8 mouse cellular contexts compared by ENCODE assay signal in genomic region chr8:53869997-53870596, GRCm38 (mm10).
DNase-seq lines count a peak whose midpoint lies in the region; ATAC-seq and TF ChIP-seq lines count a peak whose summit lies in the region.
"Had no signal": no experiment of that assay in that cellular context is flagged by ENCODE, and none has a peak within 500 bp of the region (broad histone marks: within the 10 kb centered on the region; RNA-seq: fewer than 3 reads in every experiment).

No protein-coding gene starts in this region.

- H3K27ac ChIP-seq in left cerebral cortex, adult 2 months: no peak overlapping the region
- H3K27ac ChIP-seq in ES-E14 (ENCODE audit: insufficient read depth, low read depth, low read length, poor library complexity, severe bottlenecking): no peak overlapping the region

- no peak for ATAC-seq in erythroid progenitor cell, adult 5-6 weeks (replicated peaks; ENCODE audit: low FRiP score, poor library complexity, severe bottlenecking)

- no peaks in the 10 kb centered on the region for H3K9me3 ChIP-seq in ES-E14 (ENCODE audit: control insufficient read depth, insufficient read depth, low read depth, low read length)
- H3K9me3 ChIP-seq: megakaryocyte, embryonic 14.5 days had no signal

- H3K4me1 ChIP-seq in ES-E14 (ENCODE audit: control insufficient read depth in 2 of 2, insufficient read depth in 2 of 2, low read length in 2 of 2, poor library complexity in 1 of 2): no peaks in the 10 kb centered on the region
- H3K4me1 ChIP-seq: megakaryocyte, embryonic 14.5 days had no signal

- peak; percentile 81 for TF ChIP-seq CTCF in left cerebral cortex, adult 2 months (IDR thresholded peaks at IDR 0.05)

- DNase-seq in left cerebral cortex, adult 2 months (ENCODE audit: extremely low spot score in 1 of 2, low spot score in 2 of 2): no peak
- DNase-seq in left cerebral cortex, postnatal 36 days (ENCODE audit: low spot score in 2 of 2): no peak
- DNase-seq in ES-E14 (ENCODE audit: low read depth, low spot score): peak; percentile 27
- DNase-seq in brain, adult 2 months (ENCODE audit: low read depth, low spot score): peak; percentile 56
- peak; percentile 21 for DNase-seq in kidney, postnatal 14 days
- DNase-seq in urinary bladder, adult 18-20 months (ENCODE audit: low spot score in 2 of 2): no peak

- intact Hi-C loops in left cerebral cortex, adult 2 months (cut with DNase I): loop anchor here (1.0 to 5.0 kb wide), 3 partner anchors 207 to 623 kb away; partner anchors contain the start of gene Vegfc
- intact Hi-C loops in left cerebral cortex, postnatal 36 days (cut with DNase I): loop anchor here (5.0 kb wide), 1 partner anchor 622 kb away; no protein-coding TSS in a partner anchor

- H3K36me3 ChIP-seq in ES-E14 (ENCODE audit: control insufficient read depth, insufficient read depth, low read length, poor library complexity, severe bottlenecking): no peaks in the 10 kb centered on the region

- in situ Hi-C loops in ES-E14 (cut with MboI; ENCODE audit: low sequenced_read_pairs in 2 of 2, unreplicated experiment in 2 of 2): loop anchor here (10.0 to 25.0 kb wide), 2 partner anchors 605 to 617 kb away; no protein-coding TSS in a partner anchor

- no peak overlapping the region for H3K4me3 ChIP-seq in left cerebral cortex, adult 2 months
- no peak overlapping the region for H3K4me3 ChIP-seq in ES-E14 (ENCODE audit: insufficient read depth in 1 of 2, low read depth in 1 of 2, low read length in 2 of 2, poor library complexity in 1 of 2, severe bottlenecking in 1 of 2)
- H3K4me3 ChIP-seq: megakaryocyte, embryonic 14.5 days had no signal

- no peak overlapping the region for H3K9ac ChIP-seq in ES-E14 (ENCODE audit: insufficient read depth, low read depth, low read length, poor library complexity, severe bottlenecking)

TF ChIP-seq in ES-E14, 5 proteins besides CTCF, POLR2A, EP300 and RAD21:
- TF ChIP-seq ZC3H11A (IDR thresholded peaks at IDR 0.05; ENCODE audit: borderline replicate concordance, low read depth, low read length) (peak; percentile 88), ZNF384 (IDR thresholded peaks at IDR 0.05; ENCODE audit: low read depth, low read length) (no peak)

Comparison
In these comparisons a context has a peak if more than half of its experiments do, and no peak if none do; other contexts are left out.
1. DNase-seq: peak in ES-E14 (single experiment), brain, adult 2 months (single experiment) and kidney, postnatal 14 days (single experiment); none in left cerebral cortex, adult 2 months (0 of 2), left cerebral cortex, postnatal 36 days (0 of 2) and urinary bladder, adult 18-20 months (0 of 2).